Mouse (Mus musculus): ENCODE measurements around the gene 1110002E22Rik. TPM values are rescaled to one million over a fixed set of nuclear protein-coding genes. Genes with fewer than 3 reads are reported as not detected.

1110002E22Rik gene
- total RNA-seq, 2 experiments from 2014 or later, result 145 to 167 TPM

GRCm38 (mm10) chr3:138103690-138104089 lies 38.8 kb downstream of the 1110002E22Rik start:
- no peak for DNase-seq (ENCODE audit: low spot score in 2 of 2)

DNA sequence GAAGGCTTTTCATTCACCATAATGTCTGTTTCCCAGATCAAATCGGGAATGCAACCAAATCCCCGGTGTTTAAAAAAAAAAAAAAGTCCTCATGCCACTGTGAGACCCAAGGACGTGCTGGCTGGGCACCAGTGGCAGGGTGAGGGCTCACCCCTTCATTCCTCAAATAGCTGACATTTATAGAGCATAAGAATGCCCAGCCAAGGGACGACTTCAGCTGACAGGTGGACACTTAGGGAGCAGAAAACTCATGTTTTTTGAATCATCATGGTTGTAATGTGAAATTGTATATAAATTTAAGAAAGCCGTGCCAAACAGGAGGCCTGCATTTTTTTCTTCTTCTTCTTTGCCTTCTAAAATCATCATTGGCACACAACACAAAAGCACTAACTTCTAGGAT lies 40.2 kb downstream of the 1110002E22Rik start:
- DNase-seq (ENCODE audit: low spot score in 2 of 2), result no peak

DNA sequence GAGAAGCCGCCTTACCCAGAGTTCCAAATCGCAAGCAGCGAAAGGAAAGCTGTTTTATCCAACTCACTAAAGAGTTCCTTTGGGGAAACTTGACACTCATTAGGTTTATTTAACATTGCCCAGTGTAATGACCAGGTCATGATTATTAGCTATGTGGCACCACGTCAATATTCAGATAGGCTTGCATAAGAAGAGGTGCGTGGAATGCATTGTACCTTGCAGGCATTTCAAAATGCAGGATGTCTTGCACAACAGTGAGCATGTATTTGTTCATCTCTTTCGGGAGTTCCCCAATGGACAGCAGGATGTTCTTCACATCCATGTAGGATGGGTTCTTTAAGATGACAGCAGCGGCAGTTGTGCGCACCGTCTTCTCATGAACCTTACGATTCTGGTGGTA lies 42.0 kb downstream of the 1110002E22Rik start:
- DNase-seq (ENCODE audit: low spot score in 2 of 2), result no peak

GRCm38 (mm10) chr3:138110910-138111782 lies 46.3 kb downstream of the 1110002E22Rik start:
- no peak for DNase-seq (ENCODE audit: low spot score in 2 of 2)

- no peak for DNase-seq (ENCODE audit: low spot score in 2 of 2)
Observed at GRCm38 (mm10) chr3:138114106-138114505, 49.3 kb downstream of the 1110002E22Rik start.

- DNase-seq (ENCODE audit: low spot score in 2 of 2), result peak in 1 of 2 experiments; percentile 37
Observed at GRCm38 (mm10) chr3:138116871-138117270, 52.0 kb downstream of the 1110002E22Rik start.

DNA sequence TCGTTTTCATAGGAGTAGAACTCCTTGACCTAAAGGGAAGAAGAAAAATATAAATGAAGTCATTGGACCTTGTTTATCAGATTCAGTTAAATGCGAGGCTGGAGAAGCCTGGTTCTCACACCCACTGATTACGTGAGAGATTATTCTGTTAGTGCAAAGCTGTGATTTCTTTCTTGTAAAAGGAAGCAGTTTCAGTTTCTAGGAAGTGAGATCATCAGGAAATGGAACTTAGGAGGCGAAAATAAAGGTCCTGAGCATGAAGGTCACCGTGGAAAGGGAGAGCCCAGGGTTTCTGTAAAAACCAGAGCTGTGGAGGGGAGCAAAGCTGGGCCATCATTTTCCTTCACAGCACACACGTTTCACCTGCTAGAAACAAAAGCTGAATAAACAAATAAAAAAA lies 53.5 kb downstream of the 1110002E22Rik start:
- no peak for DNase-seq (ENCODE audit: low spot score in 2 of 2)

DNA sequence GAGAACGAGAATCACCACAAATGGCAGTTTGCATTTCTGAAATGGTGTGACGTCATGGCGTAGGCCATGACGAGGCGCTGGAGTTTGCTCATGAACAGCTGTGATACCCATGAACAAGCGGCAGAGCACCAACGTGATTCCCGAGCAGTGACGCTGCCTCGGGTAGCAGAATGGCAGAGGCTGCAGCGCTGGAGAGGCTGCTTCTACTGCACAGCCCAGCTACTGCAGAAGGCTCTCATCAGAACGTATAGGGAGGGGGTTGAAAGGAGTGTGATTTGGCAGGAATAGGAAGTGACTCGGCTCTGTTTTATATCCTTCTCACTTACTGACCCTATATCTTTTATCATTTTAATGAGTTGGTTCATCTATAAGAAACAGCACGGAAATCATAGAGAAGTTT lies 54.0 kb downstream of the 1110002E22Rik start:
- DNase-seq (ENCODE audit: low spot score in 2 of 2), result no peak

GRCm38 (mm10) chr3:138119444-138120105 lies 54.7 kb downstream of the 1110002E22Rik start:
- DNase-seq (ENCODE audit: low spot score in 2 of 2), result no peak

DNA sequence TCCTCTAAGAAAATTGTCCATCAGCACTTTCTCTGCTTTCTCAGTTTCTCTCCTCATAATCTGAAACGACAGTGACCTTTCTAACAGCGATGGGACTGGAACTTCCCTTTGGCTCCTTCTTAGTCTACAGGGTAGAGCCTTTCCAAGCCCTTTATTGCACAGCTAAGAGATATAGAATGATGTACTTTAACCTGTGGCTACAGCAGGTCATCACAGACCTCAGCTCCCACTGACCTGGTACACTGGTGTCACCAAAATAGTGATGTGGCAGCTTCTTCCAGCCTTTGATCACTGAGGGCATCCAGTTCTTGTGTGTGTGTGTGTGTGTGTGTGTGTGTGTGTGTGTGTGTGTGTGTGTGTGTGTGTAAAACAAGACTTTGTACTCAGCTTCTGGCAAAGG lies 56.6 kb downstream of the 1110002E22Rik start:
- no peak for DNase-seq (ENCODE audit: low spot score in 2 of 2)

GRCm38 (mm10) chr3:138123842-138124241 lies 59.0 kb downstream of the 1110002E22Rik start:
- DNase-seq (ENCODE audit: low spot score in 2 of 2), result no peak

- DNase-seq (ENCODE audit: low spot score in 2 of 2), result no peak
Observed at GRCm38 (mm10) chr3:138129110-138129509, 64.3 kb downstream of the 1110002E22Rik start.

- DNase-seq (ENCODE audit: low spot score in 2 of 2), result no peak
Observed at GRCm38 (mm10) chr3:138130692-138131091, 65.8 kb downstream of the 1110002E22Rik start.

Other genes with a start within 250 kb of the 1110002E22Rik start
- gene H2afz, start 200.6 kb upstream of the 1110002E22Rik start, total RNA-seq (2021), result 100 to 1,000 TPM; 211 to 212 TPM
- 10 to 100 TPM; 13.0 to 14.4 TPM for gene Dnajb14, start 197.4 kb upstream of the 1110002E22Rik start, total RNA-seq (2021)
- 10 to 100 TPM; 55.8 to 59.8 TPM for gene Lamtor3, start 146.5 kb upstream of the 1110002E22Rik start, total RNA-seq (2021)
- gene Dapp1, start 83.5 kb upstream of the 1110002E22Rik start, total RNA-seq (2021), result 1 to 10 TPM; 2.6 to 3.4 TPM
- gene Gm5105, start 2.3 kb downstream of the 1110002E22Rik start, total RNA-seq (2021), result 1 to 10 TPM; 1.7 to 1.9 TPM
- gene Trmt10a, start 78.4 kb downstream of the 1110002E22Rik start, total RNA-seq (2021), result 1 to 10 TPM; 3.5 to 4.9 TPM
- 1 to 10 TPM; 3.9 to 4.2 TPM for gene Mttp, start 79.9 kb downstream of the 1110002E22Rik start, total RNA-seq (2021)
- not detected for gene 4930579F01Rik, start 128.8 kb downstream of the 1110002E22Rik start, total RNA-seq (2021)
- gene Adh7, start 152.7 kb downstream of the 1110002E22Rik start, total RNA-seq (2021), result under 1 TPM; 0.47 to 0.52 TPM
- 10 to 100 TPM; 28.8 to 29.3 TPM for gene Adh1, start 195.9 kb downstream of the 1110002E22Rik start, total RNA-seq (2021)
- gene Adh6a, start 248.2 kb downstream of the 1110002E22Rik start, total RNA-seq (2021), result not detected